Mouse (Mus musculus) fibroblast of lung, adult 2 months (primary cell): ENCODE data around the gene Msantd2.

Experiments used
- DNase-seq: peaks from one replicate; pipeline ENCODE4 v3.0.0-alpha.2; 2011; ENCODE audit warnings: low read depth

The Msantd2 gene

GRCm38 (mm10) chr9:37569231-37569835 lies 80.2 kb downstream of the Msantd2 start:
- no peak for DNase-seq

- DNase-seq, result no peak
Measured at GRCm38 (mm10) chr9:37572204-37572876, 83.2 kb downstream of the Msantd2 start.
